Mouse (Mus musculus): ENCODE results near the gene Gm28372.

GRCm38 (mm10) chr2:130398091-130398490 lies 6.9 kb upstream of the Gm28372 start:
- TF ChIP-seq POLR2A (IDR thresholded peaks at IDR 0.05; ENCODE audit: borderline replicate concordance, insufficient read depth, low read length) (no peak), CTCF (IDR thresholded peaks at IDR 0.05; ENCODE audit: borderline replicate concordance, insufficient read depth, low read depth, low read length) (no peak)

All from cerebellum, adult 2 months (tissue).